ENCODE assay signal across 8 mouse cellular contexts in the genomic region with DNA sequence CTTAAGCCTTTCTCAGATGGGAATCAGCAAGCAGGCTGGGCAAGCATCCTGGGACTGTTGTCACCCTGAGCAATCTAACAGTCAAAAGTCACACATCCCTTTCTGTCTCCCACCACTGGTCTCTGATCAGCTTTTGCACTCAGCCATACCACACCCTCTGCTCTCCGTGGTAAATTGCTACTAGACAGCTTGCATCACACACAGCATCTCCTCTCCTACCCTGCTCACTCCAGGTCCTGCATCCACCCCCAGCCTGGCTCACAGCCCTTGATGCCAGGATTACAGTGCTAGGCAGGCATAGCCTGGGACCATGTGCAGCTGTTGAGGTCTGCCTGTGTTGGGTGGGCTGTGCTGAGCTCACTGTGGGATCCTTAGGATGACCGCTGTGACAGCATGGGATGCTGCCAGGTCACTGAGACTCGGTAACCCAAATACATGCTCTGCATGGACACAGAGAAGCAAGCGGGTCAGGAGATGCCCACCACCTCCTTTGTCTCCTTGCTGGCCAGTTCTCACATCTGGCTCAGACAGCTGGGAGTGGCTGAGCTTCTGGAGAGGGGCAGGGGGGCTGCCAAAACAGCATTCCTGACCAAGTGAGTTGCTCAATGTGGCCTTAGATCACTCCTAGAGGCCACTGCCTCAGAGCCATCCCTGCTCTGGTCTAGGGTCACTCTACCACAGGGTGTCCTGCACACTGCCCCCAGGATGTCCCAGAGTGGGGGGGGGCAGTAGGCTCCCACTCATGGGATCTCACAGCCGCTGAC. TPM values are rescaled to one million over a fixed set of nuclear protein-coding genes. Genes with fewer than 3 reads are reported as not detected.
A peak's percentile ranks its signal among the peaks of the same experiment; 100 is the strongest.
DNase-seq lines count a peak whose midpoint lies in the region; ATAC-seq and TF ChIP-seq lines count a peak whose summit lies in the region.

No protein-coding gene starts in this region.

- no peak overlapping the region for H3K4me2 ChIP-seq in midbrain, embryonic 11.5 days
- no peak overlapping the region for H3K4me2 ChIP-seq in hindbrain, embryonic 15.5 days

- H3K4me1 ChIP-seq in midbrain, embryonic 10.5 days, result peaks cover 33% of the 10 kb centered on the region
- H3K4me1 ChIP-seq in midbrain, embryonic 11.5 days (ENCODE audit: control insufficient read depth, insufficient read depth, low read length), result peaks cover 2% of the 10 kb centered on the region; the same call in 1 of the 2 replicates
- H3K4me1 ChIP-seq in embryonic fibroblast, embryonic 13.5 days (ENCODE audit: control insufficient read depth, insufficient read depth, low read length), result peaks cover 9% of the 10 kb centered on the region
- H3K4me1 ChIP-seq in hindbrain, embryonic 15.5 days (replicated peaks), result peaks cover 50% of the 10 kb centered on the region

- H3K27ac ChIP-seq in midbrain, embryonic 10.5 days (replicated peaks), result peak overlapping the region; percentile 24; the same call in 1 of the 2 replicates
- H3K27ac ChIP-seq in midbrain, embryonic 11.5 days (ENCODE audit: low read depth, low read length), result no peak overlapping the region
- H3K27ac ChIP-seq in embryonic fibroblast, embryonic 13.5 days (ENCODE audit: insufficient read depth, low read length), result peak overlapping the region; percentile 6; the same call in 1 of the 2 replicates
- peak overlapping the region; percentile 34 for H3K27ac ChIP-seq in hindbrain, embryonic 15.5 days (replicated peaks)

- no peak for ATAC-seq in midbrain, embryonic 11.5 days (ENCODE audit: low FRiP score)
- peak; percentile 17 for ATAC-seq in hindbrain, embryonic 15.5 days (ENCODE audit: low FRiP score, low read depth)
- peak; percentile 8; the same call in 1 of the 2 replicates for ATAC-seq in megakaryocyte-erythroid progenitor cell, adult 5-6 weeks (replicated peaks; ENCODE audit: low FRiP score, low TSS enrichment, poor library complexity, severe bottlenecking)

- no peaks in the 10 kb centered on the region for H3K9me3 ChIP-seq in midbrain, embryonic 10.5 days (replicated peaks)
- no peaks in the 10 kb centered on the region for H3K9me3 ChIP-seq in midbrain, embryonic 11.5 days (ENCODE audit: control insufficient read depth, low read length)
- no peaks in the 10 kb centered on the region for H3K9me3 ChIP-seq in hindbrain, embryonic 15.5 days

- 61% methylated on average over 5 of the region's 5 CpGs for WGBS in midbrain, embryonic 10.5 days
- WGBS in midbrain, embryonic 11.5 days, result 58% methylated on average over 5 of the region's 5 CpGs
- 65% methylated on average over 5 of the region's 5 CpGs for WGBS in hindbrain, embryonic 15.5 days

- no peak for TF ChIP-seq POLR2A in embryonic fibroblast, embryonic 13.5 days (IDR thresholded peaks at IDR 0.05; ENCODE audit: low read depth, low read length)

- no peaks in the 10 kb centered on the region for H3K36me3 ChIP-seq in midbrain, embryonic 10.5 days
- no peaks in the 10 kb centered on the region for H3K36me3 ChIP-seq in midbrain, embryonic 11.5 days (ENCODE audit: control insufficient read depth, insufficient read depth, low read length)
- no peaks in the 10 kb centered on the region for H3K36me3 ChIP-seq in hindbrain, embryonic 15.5 days

- H3K4me3 ChIP-seq in midbrain, embryonic 10.5 days, result no peak overlapping the region
- no peak overlapping the region for H3K4me3 ChIP-seq in midbrain, embryonic 11.5 days (ENCODE audit: low read depth, low read length)
- no peak overlapping the region for H3K4me3 ChIP-seq in embryonic fibroblast, embryonic 13.5 days (ENCODE audit: insufficient read depth, low read length)
- H3K4me3 ChIP-seq in hindbrain, embryonic 15.5 days, result no peak overlapping the region

- no peak overlapping the region for H3K9ac ChIP-seq in midbrain, embryonic 11.5 days (ENCODE audit: low read length)
- no peak overlapping the region for H3K9ac ChIP-seq in hindbrain, embryonic 15.5 days

- DNase-seq in midbrain, embryonic 10.5 days (ENCODE audit: low spot score), result no peak
- DNase-seq in midbrain, embryonic 11.5 days (ENCODE audit: low spot score, missing footprints), result no peak
- DNase-seq in embryo, embryonic 10.5 days (ENCODE audit: low spot score), result no peak
- DNase-seq in thymus, postnatal 10 days (ENCODE audit: low spot score in 2 of 2), result no peak
- DNase-seq in spleen, postnatal 4 days (ENCODE audit: low spot score in 2 of 2), result no peak

- TF ChIP-seq CTCF in embryonic fibroblast, embryonic 13.5 days (IDR thresholded peaks at IDR 0.05; ENCODE audit: borderline replicate concordance, insufficient read depth, low read length), result no peak

- H3K27me3 ChIP-seq in midbrain, embryonic 10.5 days (ENCODE audit: low read depth, poor library complexity, severe bottlenecking), result peaks cover 9% of the 10 kb centered on the region
- no peaks in the 10 kb centered on the region for H3K27me3 ChIP-seq in midbrain, embryonic 11.5 days (ENCODE audit: control insufficient read depth, insufficient read depth, low read length)
- no peaks in the 10 kb centered on the region for H3K27me3 ChIP-seq in hindbrain, embryonic 15.5 days

RNA-seq across cellular contexts. Expression of gene Pdxk, which starts 6.2 kb away (rescaled TPM):
- 10.5 and 11.1 TPM in 2 replicates for polyA plus RNA-seq in midbrain, embryonic 10.5 days (2016; fragmentation: Nextera tagmentation; extraction: Ambion mirVana)
- 6.2 and 6.4 TPM in 2 replicates for polyA plus RNA-seq in midbrain, embryonic 11.5 days (2014; fragmentation: Nextera tagmentation; extraction: Ambion mirVana)
- polyA plus RNA-seq in embryonic fibroblast, embryonic 13.5 days (2011; ENCODE audit: insufficient read length, low read depth, missing spikeins), result 8.4 and 12.4 TPM in 2 replicates
- polyA plus RNA-seq in hindbrain, embryonic 15.5 days (2015; fragmentation: Nextera tagmentation; extraction: Ambion mirVana), result 46.5 and 49.8 TPM in 2 replicates
- 19.2 and 20.1 TPM in 2 replicates for total RNA-seq in megakaryocyte-erythroid progenitor cell, adult 5-6 weeks (2014; fragmentation: Nextera tagmentation)
- total RNA-seq in megakaryocyte-erythroid progenitor cell, adult 5-6 weeks (2017), result 8.5 and 16.1 TPM in 2 replicates

RNA-seq across cellular contexts. Expression of gene Cstb, which starts 33.1 kb away (rescaled TPM):
- 112 and 114 TPM in 2 replicates for polyA plus RNA-seq in midbrain, embryonic 10.5 days (2016; fragmentation: Nextera tagmentation; extraction: Ambion mirVana)
- 109 and 115 TPM in 2 replicates for polyA plus RNA-seq in midbrain, embryonic 11.5 days (2014; fragmentation: Nextera tagmentation; extraction: Ambion mirVana)
- 386 and 437 TPM in 2 replicates for polyA plus RNA-seq in embryonic fibroblast, embryonic 13.5 days (2011; ENCODE audit: insufficient read length, low read depth, missing spikeins)
- polyA plus RNA-seq in hindbrain, embryonic 15.5 days (2015; fragmentation: Nextera tagmentation; extraction: Ambion mirVana), result 90.9 and 95.0 TPM in 2 replicates
- 55.3 and 72.9 TPM in 2 replicates for total RNA-seq in megakaryocyte-erythroid progenitor cell, adult 5-6 weeks (2014; fragmentation: Nextera tagmentation)
- 28.9 and 35.7 TPM in 2 replicates for total RNA-seq in megakaryocyte-erythroid progenitor cell, adult 5-6 weeks (2017)

RNA-seq across cellular contexts. Expression of gene Rrp1, which starts 45.7 kb away (rescaled TPM):
- polyA plus RNA-seq in midbrain, embryonic 10.5 days (2016; fragmentation: Nextera tagmentation; extraction: Ambion mirVana), result 319 and 355 TPM in 2 replicates
- 223 and 244 TPM in 2 replicates for polyA plus RNA-seq in midbrain, embryonic 11.5 days (2014; fragmentation: Nextera tagmentation; extraction: Ambion mirVana)
- polyA plus RNA-seq in embryonic fibroblast, embryonic 13.5 days (2011; ENCODE audit: insufficient read length, low read depth, missing spikeins), result 130 and 139 TPM in 2 replicates
- 402 and 403 TPM in 2 replicates for polyA plus RNA-seq in hindbrain, embryonic 15.5 days (2015; fragmentation: Nextera tagmentation; extraction: Ambion mirVana)
- total RNA-seq in megakaryocyte-erythroid progenitor cell, adult 5-6 weeks (2014; fragmentation: Nextera tagmentation), result 202 and 217 TPM in 2 replicates
- total RNA-seq in megakaryocyte-erythroid progenitor cell, adult 5-6 weeks (2017), result 450 and 532 TPM in 2 replicates

RNA-seq across cellular contexts. Expression of gene Olfr1358, which starts 58.7 kb away (rescaled TPM):
- polyA plus RNA-seq in midbrain, embryonic 10.5 days (2016; fragmentation: Nextera tagmentation; extraction: Ambion mirVana), result not detected in 2 replicates
- not detected in 2 replicates for polyA plus RNA-seq in midbrain, embryonic 11.5 days (2014; fragmentation: Nextera tagmentation; extraction: Ambion mirVana)
- not detected in 2 replicates for polyA plus RNA-seq in embryonic fibroblast, embryonic 13.5 days (2011; ENCODE audit: insufficient read length, low read depth, missing spikeins)
- not detected in 2 replicates for polyA plus RNA-seq in hindbrain, embryonic 15.5 days (2015; fragmentation: Nextera tagmentation; extraction: Ambion mirVana)
- total RNA-seq in megakaryocyte-erythroid progenitor cell, adult 5-6 weeks (2014; fragmentation: Nextera tagmentation), result not detected in 2 replicates
- total RNA-seq in megakaryocyte-erythroid progenitor cell, adult 5-6 weeks (2017), result not detected in 2 replicates
